Mouse (Mus musculus): ENCODE data around the gene Wiz. TPM values are rescaled to one million over a fixed set of nuclear protein-coding genes. Genes with fewer than 3 reads are reported as not detected.
A peak's percentile ranks its signal among the peaks of the same experiment; 100 is the strongest.

The Wiz gene
- polyA plus RNA-seq, 1 experiment from 2014 or later = 45.8 TPM

DNA sequence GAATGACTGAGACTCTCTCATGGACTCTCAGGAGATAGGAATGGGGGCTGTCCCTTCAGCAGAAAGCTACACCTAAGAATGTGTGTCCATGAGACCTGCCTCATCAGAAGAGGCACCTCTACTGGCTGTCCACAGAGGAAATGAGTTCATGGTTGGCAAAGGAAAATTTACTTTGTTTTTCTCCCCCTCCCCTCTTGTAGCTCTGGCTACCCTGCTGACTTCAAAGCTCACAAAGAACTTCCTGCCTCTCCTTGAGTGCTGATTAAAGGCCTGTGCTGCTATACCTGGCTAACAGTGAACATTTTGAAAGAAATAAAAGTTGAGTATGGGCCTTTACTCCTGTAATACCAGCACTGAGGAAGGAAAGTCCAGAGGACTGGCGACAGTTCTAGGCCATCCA is 48.1 kb downstream of the Wiz start:
- peaks cover 29% of the 10 kb centered on the region for H3K36me3 ChIP-seq
- H3K4me1 ChIP-seq (replicated peaks) = no peaks in the 10 kb centered on the region
- no peaks in the 10 kb centered on the region for H3K27me3 ChIP-seq
- H3K4me2 ChIP-seq = no peak overlapping the region
- no peak overlapping the region for H3K4me3 ChIP-seq
- H3K9me3 ChIP-seq = no peaks in the 10 kb centered on the region
- H3K27ac ChIP-seq (replicated peaks) = no peak overlapping the region
- 94% methylated on average over 1 of the region's 1 CpGs for WGBS
- no peak overlapping the region for H3K9ac ChIP-seq
- no peak for ATAC-seq (ENCODE audit: low FRiP score, low read depth)

- no peak overlapping the region for H3K27ac ChIP-seq (replicated peaks)
- H3K9me3 ChIP-seq = no peaks in the 10 kb centered on the region
- H3K4me2 ChIP-seq = no peak overlapping the region
- WGBS = 89% methylated on average over 1 of the region's 1 CpGs
- no peak overlapping the region for H3K4me3 ChIP-seq
- H3K4me1 ChIP-seq (replicated peaks) = no peaks in the 10 kb centered on the region
- no peak for ATAC-seq (ENCODE audit: low FRiP score, low read depth)
- H3K36me3 ChIP-seq = peaks cover 37% of the 10 kb centered on the region
- no peak overlapping the region for H3K9ac ChIP-seq
- H3K27me3 ChIP-seq = no peaks in the 10 kb centered on the region
Observed at GRCm38 (mm10) chr17:32340110-32340509, 49.1 kb downstream of the Wiz start.

DNA sequence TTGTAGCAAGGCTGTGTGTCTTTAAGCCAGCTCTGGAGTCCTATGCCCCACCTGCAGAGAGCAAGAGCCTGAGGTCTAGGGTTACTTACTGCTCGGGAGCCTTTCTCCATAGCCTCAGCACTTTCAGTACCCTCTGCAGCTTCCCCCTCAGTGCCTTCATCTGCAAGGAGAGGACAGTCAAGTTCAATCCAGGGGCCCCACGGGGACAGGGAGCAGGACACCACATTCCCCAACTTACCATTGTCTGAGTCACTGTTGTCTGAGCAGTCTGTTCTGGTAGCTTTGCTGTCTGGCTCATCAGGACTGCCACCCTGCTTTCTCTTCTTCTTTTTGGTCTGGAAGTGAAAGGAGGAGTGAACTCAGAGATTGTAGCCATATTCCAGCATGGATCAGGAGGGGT is 53.4 kb downstream of the Wiz start:
- Histone ChIP-seq H3K4me2 (no peak overlapping the region), H3K27ac (replicated peaks) (no peak overlapping the region), H3K4me3 (no peak overlapping the region), H3K9me3 (no peaks in the 10 kb centered on the region), H3K36me3 (peaks cover 67% of the 10 kb centered on the region), H3K27me3 (no peaks in the 10 kb centered on the region), H3K4me1 (replicated peaks) (no peaks in the 10 kb centered on the region), H3K9ac (no peak overlapping the region)
- no peak for ATAC-seq (ENCODE audit: low FRiP score, low read depth)
- WGBS = 87% methylated on average over 2 of the region's 2 CpGs

- ATAC-seq (ENCODE audit: low FRiP score, low read depth) = no peak
- Histone ChIP-seq H3K4me3 (no peak overlapping the region), H3K36me3 (peaks cover 70% of the 10 kb centered on the region), H3K27me3 (no peaks in the 10 kb centered on the region), H3K27ac (replicated peaks) (no peak overlapping the region), H3K4me2 (no peak overlapping the region), H3K9ac (no peak overlapping the region), H3K9me3 (no peaks in the 10 kb centered on the region), H3K4me1 (replicated peaks) (no peaks in the 10 kb centered on the region)
- WGBS = 96% methylated on average over 12 of the region's 12 CpGs
Observed at GRCm38 (mm10) chr17:32334921-32335320, 54.3 kb downstream of the Wiz start.

GRCm38 (mm10) chr17:32333675-32334303 is 55.5 kb downstream of the Wiz start:
- 90% methylated on average over 31 of the region's 31 CpGs for WGBS
- Histone ChIP-seq H3K4me3 (no peak overlapping the region), H3K9me3 (no peaks in the 10 kb centered on the region), H3K4me1 (replicated peaks) (no peaks in the 10 kb centered on the region), H3K36me3 (peaks cover 75% of the 10 kb centered on the region), H3K9ac (no peak overlapping the region), H3K27ac (replicated peaks) (no peak overlapping the region), H3K4me2 (no peak overlapping the region), H3K27me3 (no peaks in the 10 kb centered on the region)
- 0 out of 2 replicates have a peak, but pooled peaks have one; percentile 19 for ATAC-seq (ENCODE audit: low FRiP score, low read depth)

- Histone ChIP-seq H3K36me3 (peaks cover 51% of the 10 kb centered on the region), H3K4me1 (replicated peaks) (peaks cover 1% of the 10 kb centered on the region; the same call in 1 of the 2 replicates)
- no peak for ATAC-seq (ENCODE audit: low FRiP score, low read depth)
Observed at GRCm38 (mm10) chr17:32327501-32327900, 61.7 kb downstream of the Wiz start.

GRCm38 (mm10) chr17:32322809-32323208 is 66.4 kb downstream of the Wiz start:
- no peaks in the 10 kb centered on the region for H3K27me3 ChIP-seq
- no peaks in the 10 kb centered on the region for H3K9me3 ChIP-seq
- peaks cover 28% of the 10 kb centered on the region for H3K4me1 ChIP-seq (replicated peaks)
- ATAC-seq (ENCODE audit: low FRiP score, low read depth) = no peak
- no peak overlapping the region for H3K9ac ChIP-seq
- peaks cover 24% of the 10 kb centered on the region for H3K36me3 ChIP-seq
- 0 out of 2 replicates have a peak overlapping the region, but pooled peaks have one; percentile 94 for H3K4me2 ChIP-seq
- H3K4me3 ChIP-seq = no peak overlapping the region
- no peak overlapping the region for H3K27ac ChIP-seq (replicated peaks)
- 97% methylated on average over 1 of the region's 1 CpGs for WGBS

More at GRCm38 (mm10) chr17:32327501-32327900, 61.7 kb downstream of the Wiz start:
- Histone ChIP-seq H3K27ac (replicated peaks) (no peak overlapping the region), H3K4me2 (no peak overlapping the region), H3K27me3 (no peaks in the 10 kb centered on the region), H3K9ac (no peak overlapping the region), H3K9me3 (no peaks in the 10 kb centered on the region), H3K4me3 (no peak overlapping the region)

DNA sequence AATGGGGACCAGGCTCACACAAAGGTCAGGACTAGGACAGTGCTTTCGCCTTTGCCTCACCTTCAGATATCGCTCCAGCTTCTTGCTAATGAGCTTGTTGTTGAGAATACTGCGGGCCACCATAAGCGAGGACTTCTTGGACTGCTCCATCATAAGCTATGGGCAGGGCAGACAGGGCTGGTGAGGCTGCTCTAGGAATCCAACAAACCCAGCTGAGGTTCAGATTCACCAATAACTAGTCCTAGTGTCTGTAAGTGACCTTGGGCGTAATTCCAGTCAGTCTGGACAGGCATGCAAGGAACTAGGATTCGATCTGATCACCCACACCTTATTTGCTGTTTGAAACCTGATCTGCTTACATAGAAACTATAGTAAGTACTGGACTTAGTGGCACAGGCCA is 67.4 kb downstream of the Wiz start:
- Histone ChIP-seq H3K36me3 (peaks cover 27% of the 10 kb centered on the region), H3K27ac (replicated peaks) (peak overlapping the region; percentile 92), H3K9ac (peak overlapping the region; percentile 83), H3K9me3 (no peaks in the 10 kb centered on the region), H3K4me3 (peak overlapping the region; percentile 96), H3K4me1 (replicated peaks) (peaks cover 28% of the 10 kb centered on the region), H3K27me3 (no peaks in the 10 kb centered on the region), H3K4me2 (peak overlapping the region; percentile 94)
- ATAC-seq (ENCODE audit: low FRiP score, low read depth) = no peak; the same call in 1 of the 2 replicates
- WGBS = 22% methylated on average over 6 of the region's 6 CpGs

GRCm38 (mm10) chr17:32321390-32321734 is 67.9 kb downstream of the Wiz start:
- peak; percentile 76 for ATAC-seq (ENCODE audit: low FRiP score, low read depth)
- Histone ChIP-seq H3K4me1 (replicated peaks) (peaks cover 28% of the 10 kb centered on the region), H3K4me2 (peak overlapping the region; percentile 94), H3K27me3 (no peaks in the 10 kb centered on the region), H3K36me3 (peaks cover 28% of the 10 kb centered on the region), H3K27ac (replicated peaks) (peak overlapping the region; percentile 92), H3K9ac (peak overlapping the region; percentile 83), H3K4me3 (peak overlapping the region; percentile 96), H3K9me3 (no peaks in the 10 kb centered on the region)
- 0% methylated on average over 23 of the region's 23 CpGs for WGBS

DNA sequence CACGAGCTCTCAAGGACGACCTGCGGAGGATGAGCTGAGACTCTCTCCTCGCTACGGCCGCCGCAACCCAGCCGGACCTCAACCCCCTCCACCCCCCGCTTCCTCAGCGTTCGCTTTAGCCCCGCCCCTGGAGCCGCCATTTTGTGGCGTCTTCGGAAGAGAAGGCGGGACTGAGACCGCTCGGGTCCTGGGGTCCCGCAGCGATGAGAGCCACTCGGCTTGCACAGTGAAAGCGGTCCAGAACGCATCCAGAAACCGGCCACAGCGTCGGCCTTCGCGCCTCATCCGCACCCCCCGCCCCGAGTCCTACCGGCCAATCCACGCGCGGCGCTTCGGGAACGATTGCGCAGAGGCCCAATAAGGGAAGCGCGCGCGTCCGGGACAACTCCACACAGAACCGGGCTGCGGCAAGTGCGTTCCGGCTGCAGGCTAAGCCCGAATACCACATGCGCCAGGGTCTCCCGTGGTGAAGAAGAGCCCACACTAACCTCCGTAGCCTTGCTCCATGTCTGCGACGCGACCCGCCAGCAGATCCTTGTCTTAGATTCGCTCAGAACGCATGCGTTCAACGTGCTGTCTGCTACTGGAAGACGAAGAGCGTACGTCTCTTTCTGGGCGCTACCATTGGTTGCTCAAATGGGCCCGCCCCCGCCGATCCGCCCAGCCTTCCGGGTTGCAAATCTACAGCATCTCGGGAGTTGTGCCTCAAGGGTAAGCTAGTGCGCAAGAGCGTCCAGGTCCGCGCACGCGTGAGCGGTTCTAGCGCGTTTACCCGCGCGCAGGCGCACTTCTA is 68.4 kb downstream of the Wiz start, which contains the start of gene Akap8:
Gene Akap8 (minus strand): TSS at position 642 of the 793 bp plus-strand sequence.
- Histone ChIP-seq H3K9ac (peak within 1 kb of the TSS; percentile 90), H3K9me3 (no peaks in the 10 kb centered on the region), H3K27ac (replicated peaks) (peak within 1 kb of the TSS; percentile 98), H3K4me2 (peak within 1 kb of the TSS; percentile 94), H3K36me3 (peaks cover 28% of the 10 kb centered on the region), H3K27me3 (no peaks in the 10 kb centered on the region), H3K4me3 (peak within 1 kb of the TSS; percentile 96), H3K4me1 (replicated peaks) (peaks cover 28% of the 10 kb centered on the region)
- under 1% methylated on average over 83 of the region's 83 CpGs for WGBS
- peak; percentile 97 for ATAC-seq (ENCODE audit: low FRiP score, low read depth)

DNA sequence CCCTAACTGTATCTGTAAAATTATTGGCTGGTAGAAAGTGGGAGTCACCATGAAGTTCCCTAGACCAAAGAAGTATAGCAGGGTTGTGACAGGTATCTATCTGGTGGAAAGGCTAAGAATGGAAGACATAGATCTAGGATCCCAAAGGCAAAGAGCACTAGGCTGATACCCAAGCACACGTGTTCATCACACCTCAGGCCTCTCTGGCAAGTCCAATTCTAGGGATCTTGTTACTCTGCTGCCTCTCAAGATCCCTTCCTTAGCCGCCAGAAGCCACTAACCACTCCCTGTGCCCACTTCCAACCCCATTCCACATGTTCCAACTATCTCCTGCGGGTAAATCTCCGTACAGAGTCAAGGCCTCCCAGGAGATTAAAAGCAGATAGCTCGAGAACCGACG is 69.3 kb downstream of the Wiz start:
- H3K36me3 ChIP-seq = peaks cover 35% of the 10 kb centered on the region
- peak overlapping the region; percentile 94 for H3K4me2 ChIP-seq
- peak overlapping the region; percentile 98 for H3K27ac ChIP-seq (replicated peaks)
- no peaks in the 10 kb centered on the region for H3K9me3 ChIP-seq
- H3K4me3 ChIP-seq = peak overlapping the region; percentile 96
- WGBS = under 1% methylated on average over 7 of the region's 7 CpGs
- peaks cover 28% of the 10 kb centered on the region for H3K4me1 ChIP-seq (replicated peaks)
- ATAC-seq (ENCODE audit: low FRiP score, low read depth) = no peak
- peak overlapping the region; percentile 90 for H3K9ac ChIP-seq
- H3K27me3 ChIP-seq = no peaks in the 10 kb centered on the region

GRCm38 (mm10) chr17:32317708-32318107 is 71.5 kb downstream of the Wiz start:
- Histone ChIP-seq H3K9me3 (no peaks in the 10 kb centered on the region), H3K9ac (no peak overlapping the region), H3K4me3 (no peak overlapping the region), H3K4me1 (replicated peaks) (peaks cover 28% of the 10 kb centered on the region), H3K27ac (replicated peaks) (no peak overlapping the region), H3K36me3 (peaks cover 49% of the 10 kb centered on the region), H3K4me2 (no peak overlapping the region), H3K27me3 (no peaks in the 10 kb centered on the region)
- no peak for ATAC-seq (ENCODE audit: low FRiP score, low read depth)
- 86% methylated on average over 3 of the region's 3 CpGs for WGBS
